Mouse (Mus musculus) NIH3T3 (cell line): ENCODE measurements at regions not wholly inside any gene's neighbourhood (a gene's known extent, or its start where the extent isn't known, plus 50 kb on each side); places are given as distances from the start of the nearest gene placed in this dataset.
"Not testable (repeated sequence)": the region's sequence is repeated elsewhere in the genome, so short reads cannot be mapped to it uniquely, and the experiment has no call there.

Source experiments
- DNase-seq: peaks from one replicate; pipeline ENCODE4 v3.0.0-alpha.2; 2012; ENCODE audit warnings: low read depth

DNA sequence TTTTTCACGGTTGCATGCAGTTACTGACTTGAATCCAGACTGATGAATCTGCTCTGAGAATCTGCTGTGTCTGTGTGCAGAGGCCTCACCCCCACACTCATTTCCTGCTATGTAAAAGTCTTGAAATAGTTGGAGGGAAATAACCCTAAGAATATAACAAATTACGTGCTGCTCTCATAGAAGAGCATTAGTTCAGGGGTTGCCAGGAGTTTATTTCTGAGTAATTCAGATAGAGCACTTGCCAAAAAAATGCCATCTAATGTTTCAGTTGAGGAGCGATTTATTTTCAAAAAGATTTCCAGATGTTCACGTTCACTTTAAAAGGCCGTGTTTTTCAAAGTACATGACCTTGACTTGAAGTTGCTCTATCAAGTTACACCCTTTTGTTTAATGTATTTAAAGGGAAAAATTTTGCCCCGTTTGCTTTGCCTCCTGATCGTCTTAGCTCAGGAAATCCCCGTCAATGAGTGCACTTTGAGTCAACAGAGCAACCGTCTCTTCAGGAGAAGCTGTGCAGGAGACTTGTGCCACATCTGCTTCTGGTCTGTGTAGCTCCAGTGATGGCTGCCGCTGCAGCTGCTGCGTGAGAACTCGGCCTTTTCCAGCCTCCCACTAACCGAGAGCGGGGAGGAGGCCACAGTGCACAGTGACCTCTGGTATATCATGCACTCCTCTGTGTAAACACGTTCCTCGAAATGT lies 50.9 kb upstream of the Sec61g start:
- DNase-seq, result peak; percentile 86

GRCm38 (mm10) chr11:16561727-16562126 lies 53.4 kb upstream of the Sec61g start:
- DNase-seq, result no peak

GRCm38 (mm10) chr11:16589085-16589680 lies 80.9 kb upstream of the Sec61g start:
- no peak for DNase-seq

DNA sequence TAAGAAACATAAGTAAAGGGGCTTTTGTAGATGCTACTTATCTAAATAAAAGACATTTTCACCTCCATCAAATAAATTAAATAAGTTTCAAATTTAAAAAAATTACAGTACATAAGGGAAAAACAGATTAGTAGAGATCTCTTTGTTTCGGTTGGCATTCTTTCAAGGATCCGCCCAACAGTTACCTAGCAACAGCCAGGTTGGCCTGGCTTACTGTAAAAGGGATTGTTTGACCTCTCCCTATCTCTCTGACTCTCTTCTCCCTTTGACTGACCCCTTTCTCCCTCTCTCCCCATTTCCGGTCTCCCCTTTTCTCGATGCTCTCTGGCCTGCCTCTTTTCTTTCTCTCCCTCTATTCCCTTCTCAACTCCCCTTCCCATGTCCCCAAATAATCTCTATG lies 82.3 kb upstream of the Sec61g start:
- no peak for DNase-seq

- DNase-seq, result peak; percentile 91
Observed at GRCm38 (mm10) chr11:16591471-16591921, 83.2 kb upstream of the Sec61g start.

GRCm38 (mm10) chr11:16592006-16592405 lies 83.7 kb upstream of the Sec61g start:
- DNase-seq, result peak; percentile 51

DNA sequence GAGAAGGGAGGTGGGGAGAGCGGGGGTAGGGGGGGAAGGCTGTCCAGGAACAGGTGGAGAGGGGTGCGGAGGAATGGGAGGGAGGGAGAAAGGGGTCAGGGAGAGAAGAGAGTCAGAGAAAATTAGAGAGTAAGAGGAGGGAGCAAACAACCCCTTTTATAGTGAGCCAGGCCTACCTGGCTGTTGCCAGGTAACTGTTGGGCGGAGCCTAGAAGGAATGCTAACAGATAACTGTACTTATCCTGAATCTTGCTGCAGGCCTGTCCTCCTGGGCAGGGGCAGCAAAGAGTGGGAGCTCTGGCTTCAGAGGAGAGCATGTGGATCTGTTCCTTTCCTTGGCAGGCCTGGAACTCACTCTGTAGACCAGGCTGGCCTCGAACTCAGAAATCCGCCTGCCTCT lies 84.5 kb upstream of the Sec61g start:
- DNase-seq, result no peak

DNA sequence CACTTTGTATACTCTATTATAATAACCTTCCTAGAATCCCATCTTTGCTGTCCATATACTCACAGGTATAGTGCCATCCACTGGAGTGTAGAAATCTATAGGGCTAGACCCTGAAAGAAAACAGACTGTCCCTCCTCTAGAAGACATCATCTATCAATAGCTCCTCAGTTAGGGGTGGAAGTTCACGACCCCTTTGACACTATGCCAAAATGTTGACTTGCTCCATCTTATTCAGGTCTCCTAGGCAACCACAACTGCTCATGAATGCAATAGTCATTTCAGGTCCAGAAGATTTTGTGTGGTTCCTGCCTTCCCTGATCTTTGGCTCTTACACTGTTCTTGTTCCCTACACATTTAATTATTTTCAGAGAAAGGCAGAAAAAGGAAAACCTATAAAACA lies 86.5 kb upstream of the Sec61g start:
- DNase-seq, result no peak

- peak; percentile 83 for DNase-seq
Observed at GRCm38 (mm10) chr11:16597038-16597830, 89.0 kb upstream of the Sec61g start.

- DNase-seq, result no peak
Observed at GRCm38 (mm10) chr11:16602947-16603346, 94.7 kb upstream of the Sec61g start.

DNA sequence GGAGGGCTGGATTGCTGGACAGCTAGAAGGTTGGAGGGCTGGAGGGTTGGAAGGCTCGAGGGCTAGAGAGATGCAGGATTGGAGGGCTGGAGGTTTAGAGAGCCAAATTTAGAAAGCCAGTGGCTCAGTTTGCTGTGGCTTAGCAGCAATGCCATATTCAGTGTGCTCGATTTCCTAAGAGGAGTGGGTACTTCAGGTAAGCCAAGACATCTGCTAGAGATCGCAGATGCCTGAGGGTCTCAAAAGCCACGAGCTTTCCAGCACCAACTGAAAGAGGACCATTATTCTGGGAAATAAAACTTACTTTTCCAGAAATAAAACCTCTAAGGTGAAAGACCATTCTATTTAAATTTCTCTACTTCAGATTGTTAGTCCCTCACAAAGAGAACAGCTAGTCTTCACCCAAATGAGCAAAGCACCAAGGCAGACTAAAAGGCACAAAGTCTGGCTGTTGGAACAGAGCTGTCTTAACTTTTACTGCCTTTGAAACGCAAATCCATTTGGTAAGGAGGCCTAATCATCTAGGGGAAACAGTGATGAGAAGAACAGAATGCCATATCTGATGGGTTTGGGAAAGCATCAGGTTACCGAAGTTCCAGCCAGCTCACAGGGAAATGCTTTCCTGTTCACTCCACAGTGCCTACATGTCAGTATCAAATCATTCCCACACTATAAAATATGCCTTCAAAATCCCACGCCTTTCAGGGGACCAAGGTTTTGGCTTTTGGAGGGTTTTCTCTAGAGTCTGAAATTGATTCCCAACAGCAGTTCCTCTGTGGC lies 98.3 kb upstream of the Sec61g start:
- DNase-seq, result no peak

DNA sequence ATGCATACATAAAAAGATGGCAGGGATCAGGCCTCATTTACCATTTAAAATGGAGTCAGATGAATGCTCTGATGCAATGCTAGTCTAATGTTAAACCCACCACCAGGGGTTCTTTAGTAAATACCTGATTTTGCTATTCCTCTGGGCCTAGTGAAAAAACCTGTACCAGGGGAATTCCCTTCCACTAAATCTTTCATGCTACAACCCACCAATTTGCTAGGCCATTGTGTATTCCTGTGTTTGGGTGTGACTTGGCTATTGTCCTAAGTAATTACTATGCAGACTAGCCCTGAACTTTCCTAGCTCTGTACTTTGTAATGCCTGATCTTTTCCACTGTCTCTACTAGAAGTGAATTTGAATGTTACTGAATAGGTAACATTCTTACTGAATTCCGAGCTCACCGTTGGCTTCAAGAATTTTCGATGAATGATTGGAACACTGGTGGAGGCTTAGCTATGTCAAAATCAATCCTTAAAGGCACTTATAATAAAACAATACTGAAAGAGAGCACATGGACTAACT lies 99.7 kb upstream of the Sec61g start:
- DNase-seq, result not testable (repeated sequence)

GRCm38 (mm10) chr11:16611741-16612140 lies 103.5 kb upstream of the Sec61g start:
- DNase-seq, result peak; percentile 92

GRCm38 (mm10) chr11:16612524-16612923 lies 104.2 kb upstream of the Sec61g start:
- DNase-seq, result no peak

GRCm38 (mm10) chr11:16619736-16620135 lies 111.5 kb upstream of the Sec61g start:
- DNase-seq, result no peak

- no peak for DNase-seq
Observed at GRCm38 (mm10) chr11:16623694-16624093, 115.4 kb upstream of the Sec61g start.

GRCm38 (mm10) chr11:16627294-16628085 lies 119.2 kb upstream of the Sec61g start:
- DNase-seq, result no peak

DNA sequence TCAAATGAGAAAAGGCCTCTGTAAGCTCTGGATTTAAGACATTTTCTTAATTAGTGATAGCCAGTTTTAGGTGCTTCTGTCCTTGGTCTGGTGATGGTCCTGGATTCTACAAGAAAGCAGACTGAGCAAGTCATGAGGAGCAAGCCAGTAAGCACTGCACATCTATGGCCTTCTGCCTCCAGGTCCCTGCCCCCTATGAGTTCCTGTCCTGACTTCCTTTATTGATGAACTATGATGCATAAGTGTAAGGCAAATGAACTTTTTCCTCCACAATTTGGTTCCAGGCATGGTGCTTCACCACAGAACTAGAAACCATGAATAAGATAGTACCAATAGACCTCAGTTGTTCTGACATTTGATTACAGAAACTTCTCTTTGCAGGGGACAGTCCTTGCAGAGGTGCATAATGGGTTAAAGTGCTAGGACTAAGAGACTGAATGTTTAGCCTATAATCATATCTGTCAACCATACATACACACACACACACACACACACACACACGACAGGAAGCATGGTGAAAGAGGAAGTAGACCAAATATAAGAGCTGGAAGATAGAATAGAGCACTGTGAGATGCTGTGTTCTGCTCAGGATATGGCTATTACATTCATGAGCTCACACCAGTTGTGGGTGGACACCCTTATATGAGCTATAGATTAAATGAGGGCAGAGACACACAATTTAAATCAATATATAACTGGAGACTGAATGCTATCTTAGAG lies 121.3 kb upstream of the Sec61g start:
- no peak for DNase-seq

DNA sequence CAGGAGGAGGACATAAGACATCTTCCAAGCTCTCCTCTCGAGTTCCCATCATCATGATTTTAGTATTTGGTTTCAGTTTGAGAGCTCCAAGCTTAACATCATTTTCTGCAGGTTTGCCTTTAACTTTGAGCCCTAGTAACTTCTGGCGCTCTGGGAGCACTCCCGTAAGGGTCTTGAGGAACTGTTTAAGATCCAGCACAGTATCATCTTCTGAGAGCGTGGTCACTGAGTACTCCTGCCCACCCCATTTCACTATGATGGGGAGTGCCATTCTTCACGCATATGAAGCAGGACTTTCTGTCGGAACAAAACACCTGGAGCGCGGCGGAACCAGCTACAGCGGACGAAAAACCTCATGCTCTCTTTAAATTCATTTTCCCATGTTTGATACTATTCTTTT lies 116.2 kb upstream of the Egfr start:
- not testable (repeated sequence) for DNase-seq

- DNase-seq, result no peak
Observed at GRCm38 (mm10) chr11:16637679-16638078, 114.3 kb upstream of the Egfr start.
